Mouse (Mus musculus) kidney, adult 2 months (tissue): ENCODE results near the gene Grn.

Experiments
- CTCF ChIP-seq: fragments of 200-500 bp; conservative IDR thresholded peaks from 2 replicates; pipeline ENCODE4 v1.5.1; 2011; ENCODE audit warnings: low read depth, mild to moderate bottlenecking, control low read depth, low read length, moderate library complexity, mixed read lengths; ENCODE audit not compliant: insufficient read depth, insufficient read length
- POLR2A ChIP-seq: fragments of 200-500 bp; IDR thresholded peaks from one replicate; pipeline ENCODE4 v1.6.1; 2011; ENCODE audit warnings: low read depth, low read length, control low read depth

GRCm38 (mm10) chr11:102383365-102384136 lies 46.6 kb upstream of the Grn start:
- TF ChIP-seq POLR2A (no peak), CTCF (no peak)
